Mouse (Mus musculus) testis, adult 2 months (tissue): ENCODE data around the gene Atp6v0e.

ENCODE experiments used
- CTCF ChIP-seq: fragments of 200-500 bp; IDR thresholded peaks from 2 replicates; pipeline ENCODE4 v1.5.1; 2012; ENCODE audit warnings: low read depth, mild to moderate bottlenecking, inconsistent platforms, low read length, moderate library complexity; ENCODE audit not compliant: control insufficient read depth, insufficient read depth, insufficient replicate concordance
- POLR2A ChIP-seq: fragments of 200-500 bp; IDR thresholded peaks from 2 replicates; pipeline ENCODE4 v1.6.1; 2012; ENCODE audit warnings: low read depth, mild to moderate bottlenecking, inconsistent platforms, low read length, moderate library complexity; ENCODE audit not compliant: control insufficient read depth

DNA sequence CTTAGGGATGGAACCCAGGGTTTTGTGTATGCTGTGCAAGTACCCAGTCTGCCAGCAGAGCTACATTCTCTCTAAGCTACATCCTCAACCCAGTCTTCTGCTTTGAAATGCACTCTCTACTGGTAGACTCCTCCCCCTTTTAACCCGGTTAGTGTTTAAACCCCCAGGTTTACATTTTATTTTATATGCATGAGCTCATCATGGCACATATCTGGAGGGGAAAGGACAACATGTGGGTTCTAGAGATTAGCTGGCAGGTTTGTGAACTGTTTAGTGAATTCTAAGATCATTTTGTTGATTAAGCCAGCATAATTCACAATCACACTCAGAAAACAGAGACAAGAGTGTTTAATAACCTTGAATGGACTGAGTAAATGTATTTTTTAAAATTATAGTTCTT lies 61.8 kb downstream of the Atp6v0e start:
- TF ChIP-seq CTCF (no peak), POLR2A (no peak)
